Mouse (Mus musculus): ENCODE data around the gene Il13ra2.
"Not testable (repeated sequence)": the region's sequence is repeated elsewhere in the genome, so short reads cannot be mapped to it uniquely, and the experiment has no call there.

Gene Il13ra2

DNA sequence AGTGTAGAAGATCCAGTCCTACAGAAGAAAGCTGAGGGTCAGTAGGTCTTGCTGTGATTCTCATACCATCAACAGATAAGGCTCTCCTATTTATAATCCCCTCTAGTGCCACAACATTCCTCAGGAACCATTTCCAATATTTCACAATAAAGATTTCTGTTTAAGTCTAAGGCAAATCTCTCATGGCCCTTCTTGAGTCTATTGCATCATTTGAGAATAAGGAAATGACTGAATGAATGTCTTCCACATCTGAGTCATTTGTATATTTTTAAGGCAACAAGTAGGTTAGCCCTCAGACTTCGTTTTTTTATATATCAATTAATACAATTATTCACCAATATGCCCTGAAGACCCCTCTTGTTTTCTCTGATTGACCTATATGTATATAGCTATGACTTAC is at the start of gene Il13ra2:
Gene Il13ra2 (minus strand): TSS at position 64 of the 400 bp plus-strand sequence.
- DNase-seq (ENCODE audit: low spot score), result no peak

DNA sequence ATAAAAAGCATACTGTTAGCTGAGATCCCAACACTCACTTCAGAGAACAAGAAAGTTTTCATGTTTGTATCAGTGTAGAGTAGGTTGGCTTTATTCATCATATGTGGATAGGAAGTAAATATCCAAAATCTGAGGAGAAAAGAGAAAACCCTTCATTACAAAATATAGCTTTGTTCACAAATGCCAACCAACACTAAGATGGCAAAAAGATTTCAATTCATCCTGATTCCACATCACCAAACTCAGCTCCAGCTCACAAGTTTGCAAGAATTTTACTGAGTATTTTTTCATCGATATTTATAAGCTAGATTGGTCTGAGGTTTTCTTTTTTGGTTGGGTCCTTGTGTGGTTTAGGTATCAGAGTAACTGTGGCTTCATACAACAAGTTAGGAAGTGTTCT is 24.6 kb upstream of the Il13ra2 start, which contains the start of gene Vmn1r239-ps:
Gene Vmn1r239-ps (minus strand): TSS at position 101 of the 400 bp plus-strand sequence.
- DNase-seq (ENCODE audit: low spot score), result not testable (repeated sequence)

DNA sequence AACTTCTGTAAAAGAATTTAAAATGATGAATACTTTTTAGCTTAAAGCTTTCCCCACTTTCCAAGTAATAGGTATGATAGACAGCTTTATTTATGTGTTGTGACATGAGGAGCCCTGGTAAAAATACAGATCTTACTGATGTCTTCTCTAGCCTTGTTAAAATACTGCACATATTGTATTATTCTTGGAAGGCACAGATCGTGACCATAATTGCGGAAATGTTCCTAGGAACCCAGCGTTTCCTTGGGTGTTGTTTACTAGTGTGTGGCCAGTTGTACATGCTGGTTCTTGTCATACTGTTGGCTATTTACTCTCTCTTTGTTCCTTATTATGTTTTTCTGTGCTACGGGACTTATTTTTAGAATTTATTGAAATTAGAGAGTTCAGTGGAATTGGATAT is 14.4 kb upstream of the Il13ra2 start:
- no peak for DNase-seq (ENCODE audit: low spot score)

DNA sequence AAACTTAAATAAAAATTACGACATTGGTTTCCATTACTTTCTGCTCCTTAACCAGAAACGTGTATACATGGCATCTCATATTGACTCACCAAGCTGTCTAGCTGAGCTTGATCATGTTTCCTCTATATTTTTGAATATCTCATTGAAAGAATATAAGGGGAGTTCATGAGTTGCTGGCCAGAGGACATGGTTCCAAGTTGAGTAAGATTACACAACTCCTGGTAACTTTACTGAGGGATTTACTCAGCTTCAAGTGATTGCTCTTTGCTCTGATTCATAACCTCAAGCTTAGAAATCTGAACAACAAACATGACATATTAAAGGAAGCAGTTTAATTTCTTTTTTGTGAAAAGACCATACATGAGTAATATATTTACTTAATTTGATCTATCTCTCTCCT is 6.4 kb upstream of the Il13ra2 start:
- no peak for DNase-seq (ENCODE audit: low spot score)

DNA sequence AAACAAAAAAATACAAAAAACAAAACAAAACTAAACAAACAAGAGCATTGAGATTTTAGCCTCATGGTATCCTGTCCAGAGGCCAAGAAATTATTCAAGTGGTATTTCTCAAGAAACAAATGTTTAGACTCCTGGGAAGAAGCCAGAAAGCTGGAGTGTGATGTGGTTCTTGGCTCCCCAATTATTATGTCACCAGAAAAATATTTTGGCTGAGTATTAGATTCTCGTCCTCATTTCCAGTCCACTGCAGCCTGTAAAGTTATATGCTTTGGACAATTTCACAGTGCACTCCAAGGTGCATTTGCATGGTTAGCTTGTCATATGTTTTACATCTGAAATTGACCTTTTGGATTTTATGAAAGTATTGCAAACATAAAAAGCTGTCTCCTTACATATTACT is 761 bp upstream of the Il13ra2 start:
- no peak for DNase-seq (ENCODE audit: low spot score)

DNA sequence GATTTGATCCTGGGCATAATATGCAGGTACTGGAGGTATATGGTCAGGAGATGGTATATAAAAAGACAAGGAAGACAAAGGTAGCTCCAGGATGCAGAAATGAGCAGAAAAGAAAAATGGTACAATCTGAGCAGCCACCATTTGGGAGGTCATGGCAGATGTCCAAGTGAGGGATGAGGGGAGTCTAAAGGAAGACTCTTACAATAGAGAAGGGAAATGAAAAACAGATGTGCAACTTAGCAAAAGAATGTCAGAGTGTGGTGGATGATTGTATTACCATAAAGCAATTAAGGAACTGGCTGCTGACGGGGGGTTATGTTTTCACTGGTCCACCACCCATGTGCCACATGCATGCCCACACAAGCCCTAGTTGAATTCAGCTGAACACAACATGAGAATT is 35.5 kb downstream of the Il13ra2 start:
- DNase-seq (ENCODE audit: low spot score), result no peak

- no peak for DNase-seq (ENCODE audit: low spot score)
These were observed 79.8 kb downstream of the Il13ra2 start for GRCm38 (mm10) chrX:147349167-147349566.
